Mouse (Mus musculus) E14TG2a.4 (cell line): ENCODE results near the gene Itga6.

Source experiments
- H3K27me3 ChIP-seq: 2 replicates; pipeline ENCODE4 v1.6.1; 2014; ENCODE audit warnings: low read length, control low read depth; ENCODE audit not compliant: insufficient read depth
- H3K36me3 ChIP-seq: 2 replicates; pipeline ENCODE4 v1.6.1; 2014; ENCODE audit warnings: low read length, control low read depth; ENCODE audit not compliant: insufficient read depth
- H3K4me1 ChIP-seq: replicated peaks from 2 replicates; pipeline ENCODE4 v1.6.1; 2014; ENCODE audit warnings: low read depth, low read length, control low read depth
- H3K4me3 ChIP-seq: replicated peaks from 2 replicates; pipeline ENCODE4 v1.5.1; 2014; ENCODE audit warnings: mild to moderate bottlenecking, low read length
- H3K9me3 ChIP-seq: 2 replicates; pipeline ENCODE4 v1.6.1; 2014; ENCODE audit warnings: low read length, control low read depth
- CTCF ChIP-seq: conservative IDR thresholded peaks from 2 replicates; pipeline ENCODE4 v1.5.1; 2014; ENCODE audit warnings: low read length
- NANOG ChIP-seq: IDR thresholded peaks from 2 replicates; pipeline ENCODE4 v1.6.1; 2014; ENCODE audit warnings: borderline replicate concordance, low read length, mixed read lengths
- POU5F1 ChIP-seq: IDR thresholded peaks from 2 replicates; pipeline ENCODE4 v1.6.1; 2014; ENCODE audit warnings: low read length, borderline replicate concordance

Itga6 gene

DNA sequence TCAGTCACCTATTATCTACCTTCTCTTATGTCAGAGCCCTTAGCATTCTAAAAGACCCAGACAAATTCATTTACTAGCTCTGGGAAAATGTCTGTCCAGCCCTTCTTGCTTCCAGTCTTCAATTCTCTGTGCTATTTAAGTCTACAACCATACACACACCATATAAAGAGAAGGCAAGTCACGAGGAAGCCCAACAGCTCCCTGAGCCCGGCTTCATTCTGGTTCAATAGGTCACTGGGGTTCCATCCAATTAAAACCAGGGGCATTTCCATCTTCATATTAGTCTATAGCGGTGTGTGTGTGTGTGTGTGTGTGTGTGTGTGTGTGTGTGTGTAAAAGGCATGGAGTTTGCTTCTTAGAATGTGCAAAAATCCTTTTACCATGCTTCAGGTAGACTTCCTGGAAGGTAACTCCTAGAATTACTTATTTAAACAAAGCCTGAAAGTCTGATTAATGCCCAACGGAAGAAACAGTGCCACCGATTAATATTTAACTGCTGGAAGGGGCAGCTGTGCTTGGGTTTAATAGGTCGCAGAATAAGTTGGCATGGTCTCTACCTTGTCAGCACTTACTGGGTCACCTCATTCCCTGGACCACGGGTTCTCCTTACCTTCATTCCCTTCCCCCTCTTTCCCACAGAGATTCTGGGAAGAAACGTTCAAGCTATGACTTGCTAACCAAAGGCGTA, 6.1 kb upstream of the Itga6 start:
- Histone ChIP-seq H3K9me3 (no peaks in the 10 kb centered on the region), H3K4me3 (no peak overlapping the region), H3K27me3 (no peaks in the 10 kb centered on the region), H3K36me3 (peaks cover 24% of the 10 kb centered on the region), H3K4me1 (peaks cover 76% of the 10 kb centered on the region)
- TF ChIP-seq NANOG (no peak), CTCF (no peak), POU5F1 (no peak)

DNA sequence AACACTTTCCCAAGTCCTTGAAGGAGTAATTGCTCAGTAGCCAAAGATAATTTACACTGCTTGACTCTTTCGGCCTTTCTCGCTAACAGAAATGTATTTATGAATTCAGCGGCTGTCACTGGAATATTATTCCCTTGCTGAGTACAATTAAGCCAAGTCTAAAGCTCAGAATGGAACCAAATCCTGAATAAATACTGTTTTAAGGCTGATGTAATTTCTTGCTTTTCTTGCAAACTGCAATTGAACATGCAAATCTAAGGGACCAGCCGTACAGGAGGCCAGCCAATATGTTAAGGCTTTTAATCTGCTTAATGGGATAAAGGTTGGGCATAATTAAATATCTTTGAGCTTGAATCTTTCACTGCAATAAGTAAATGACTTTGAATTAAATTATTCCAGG, 2.9 kb upstream of the Itga6 start:
- Histone ChIP-seq H3K27me3 (no peaks in the 10 kb centered on the region), H3K4me3 (no peak overlapping the region), H3K4me1 (peaks cover 78% of the 10 kb centered on the region), H3K36me3 (peaks cover 29% of the 10 kb centered on the region), H3K9me3 (no peaks in the 10 kb centered on the region)
- TF ChIP-seq CTCF (no peak), NANOG (no peak), POU5F1 (no peak)

DNA sequence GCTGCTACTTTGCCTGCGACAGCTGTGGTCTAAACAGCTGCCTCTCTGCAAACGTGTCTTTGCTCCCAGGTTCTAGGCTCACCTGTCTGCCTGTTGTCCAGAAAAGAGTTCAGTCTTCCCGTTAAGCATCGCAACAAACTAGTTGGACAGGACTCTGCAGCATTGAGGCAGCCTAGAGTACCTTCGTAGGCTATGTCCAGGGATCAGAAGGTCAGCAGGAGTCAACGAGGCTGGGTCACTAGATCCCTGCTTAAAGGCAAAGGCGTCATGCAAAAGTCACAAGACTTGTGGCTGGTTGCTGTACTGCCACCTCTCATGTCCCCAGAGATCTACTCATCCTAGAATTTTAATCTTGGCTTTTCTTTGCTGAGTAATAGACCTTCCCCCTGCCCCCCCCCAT, 2.0 kb upstream of the Itga6 start:
- peaks cover 78% of the 10 kb centered on the region for H3K4me1 ChIP-seq
- H3K27me3 ChIP-seq = no peaks in the 10 kb centered on the region
- peaks cover 37% of the 10 kb centered on the region for H3K36me3 ChIP-seq
- TF ChIP-seq NANOG = no peak
- no peaks in the 10 kb centered on the region for H3K9me3 ChIP-seq
- peak overlapping the region; percentile 73 for H3K4me3 ChIP-seq

DNA sequence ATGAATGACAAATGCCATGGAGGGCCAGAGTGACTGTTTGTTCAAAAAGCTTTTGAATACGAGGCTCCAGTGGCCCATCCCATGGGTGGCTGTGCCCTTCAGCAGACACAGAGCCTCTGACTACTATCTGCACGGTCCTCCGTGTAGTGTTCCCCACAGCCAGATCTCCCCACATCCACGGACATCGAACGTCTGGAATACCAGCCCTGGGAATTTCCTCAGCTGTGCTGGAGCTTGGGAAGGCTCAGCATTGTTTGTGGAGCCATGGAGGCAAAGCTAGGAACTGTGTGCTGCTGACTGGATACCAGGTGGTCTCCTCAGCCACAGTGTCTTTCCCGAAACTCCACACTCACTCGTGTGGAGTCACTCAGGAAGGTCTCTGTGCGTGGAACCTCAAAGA, 1.1 kb upstream of the Itga6 start:
- peak overlapping the region; percentile 73 for H3K4me3 ChIP-seq
- H3K27me3 ChIP-seq = no peaks in the 10 kb centered on the region
- no peaks in the 10 kb centered on the region for H3K9me3 ChIP-seq
- H3K36me3 ChIP-seq = peaks cover 39% of the 10 kb centered on the region
- TF ChIP-seq CTCF (no peak), NANOG (no peak), POU5F1 (no peak)
- peaks cover 78% of the 10 kb centered on the region for H3K4me1 ChIP-seq

- H3K9me3 ChIP-seq = no peaks in the 10 kb centered on the region
- no peaks in the 10 kb centered on the region for H3K27me3 ChIP-seq
- H3K36me3 ChIP-seq = peaks cover 39% of the 10 kb centered on the region
- peak overlapping the region; percentile 73 for H3K4me3 ChIP-seq
- no peak for TF ChIP-seq POU5F1
- 0 out of 2 replicates have a peak, but pooled peaks have one; percentile 37 for TF ChIP-seq NANOG
- TF ChIP-seq CTCF = no peak
- H3K4me1 ChIP-seq = peaks cover 78% of the 10 kb centered on the region
Measured at GRCm38 (mm10) chr2:71744861-71745507, 432 bp upstream of the Itga6 start.

DNA sequence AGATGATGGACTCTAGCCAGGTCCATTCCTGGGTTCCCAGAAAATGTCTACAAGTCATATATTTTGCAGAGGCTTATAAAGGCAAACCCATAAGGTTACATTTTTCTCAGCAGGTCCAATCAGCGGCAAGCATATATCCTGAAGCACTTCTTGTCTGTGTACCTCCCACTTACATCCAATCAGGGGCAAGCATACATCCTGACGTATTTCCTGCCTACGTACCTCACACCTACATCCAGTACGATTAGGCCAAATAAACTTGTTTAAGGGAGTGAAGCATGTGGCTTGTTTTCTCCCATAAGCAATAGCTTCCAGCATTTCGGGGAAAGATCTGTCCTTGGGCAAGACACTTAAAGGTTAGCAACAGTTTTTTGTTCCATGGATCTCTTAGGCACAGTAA, 3.0 kb downstream of the Itga6 start:
- Histone ChIP-seq H3K9me3 (no peaks in the 10 kb centered on the region), H3K27me3 (no peaks in the 10 kb centered on the region), H3K36me3 (peaks cover 15% of the 10 kb centered on the region), H3K4me3 (peak overlapping the region; percentile 75), H3K4me1 (peaks cover 83% of the 10 kb centered on the region)
- no peak for TF ChIP-seq POU5F1
- no peak for TF ChIP-seq NANOG
- TF ChIP-seq CTCF = no peak

- Histone ChIP-seq H3K4me1 (peaks cover 72% of the 10 kb centered on the region), H3K36me3 (peaks cover 15% of the 10 kb centered on the region), H3K9me3 (no peaks in the 10 kb centered on the region), H3K27me3 (no peaks in the 10 kb centered on the region), H3K4me3 (peak overlapping the region; percentile 75)
- TF ChIP-seq NANOG = no peak
- no peak for TF ChIP-seq POU5F1
- no peak for TF ChIP-seq CTCF
Measured at GRCm38 (mm10) chr2:71749367-71750086, 4.1 kb downstream of the Itga6 start.

GRCm38 (mm10) chr2:71750087-71750453, 4.7 kb downstream of the Itga6 start:
- TF ChIP-seq NANOG (no peak), CTCF (no peak), POU5F1 (no peak)
- H3K4me1 ChIP-seq = peaks cover 69% of the 10 kb centered on the region

GRCm38 (mm10) chr2:71751336-71751735, 5.9 kb downstream of the Itga6 start:
- no peak for TF ChIP-seq CTCF
- TF ChIP-seq NANOG = no peak
- no peak for TF ChIP-seq POU5F1
- Histone ChIP-seq H3K4me3 (peak overlapping the region; percentile 75), H3K27me3 (no peaks in the 10 kb centered on the region), H3K36me3 (peaks cover 15% of the 10 kb centered on the region), H3K4me1 (peaks cover 62% of the 10 kb centered on the region), H3K9me3 (no peaks in the 10 kb centered on the region)

More at GRCm38 (mm10) chr2:71750087-71750453, 4.7 kb downstream of the Itga6 start:
- H3K27me3 ChIP-seq = no peaks in the 10 kb centered on the region
- peaks cover 15% of the 10 kb centered on the region for H3K36me3 ChIP-seq
- peak overlapping the region; percentile 75 for H3K4me3 ChIP-seq
- H3K9me3 ChIP-seq = no peaks in the 10 kb centered on the region
